20 mouse cellular contexts compared by ENCODE assay signal in the genomic region with DNA sequence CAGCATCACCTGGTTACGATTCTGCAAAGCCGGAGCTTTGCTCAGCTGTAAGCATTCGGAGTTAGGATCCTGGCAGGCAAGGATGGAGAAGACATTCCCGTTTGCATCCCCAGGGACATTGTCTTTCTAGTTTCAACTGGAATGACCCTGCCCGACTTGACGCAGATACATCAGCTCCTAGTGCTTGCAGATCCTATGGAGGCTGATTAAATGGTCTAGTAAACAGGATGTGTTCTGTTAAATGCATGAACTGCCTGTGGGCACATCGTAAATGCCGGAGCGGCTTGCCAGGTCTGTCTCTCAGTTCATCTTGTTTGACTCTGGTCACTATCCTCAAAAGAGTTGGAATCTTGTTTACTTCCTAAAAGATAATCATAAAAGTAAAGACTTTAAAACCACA. TPM values are rescaled to one million over a fixed set of nuclear protein-coding genes. Genes with fewer than 3 reads are reported as not detected.
DNase-seq lines count a peak whose midpoint lies in the region; ATAC-seq and TF ChIP-seq lines count a peak whose summit lies in the region.
"Had no signal": no experiment of that assay in that cellular context is flagged by ENCODE, and none has a peak within 500 bp of the region (broad histone marks: within the 10 kb centered on the region; RNA-seq: fewer than 3 reads in every experiment).

No protein-coding gene starts in this region.

- peak overlapping the region; percentile 67 for H3K4me3 ChIP-seq in gastrocnemius, adult 2 months
- peak overlapping the region; percentile 16 for H3K4me3 ChIP-seq in kidney, adult 2 months (ENCODE audit: insufficient read depth, low read depth, low read length)
- H3K4me3 ChIP-seq in liver, postnatal 0 days (ENCODE audit: low read depth, low read length) = no peak overlapping the region
- H3K4me3 ChIP-seq: forebrain, embryonic 12.5 days; heart, embryonic 12.5 days; hindbrain, embryonic 12.5 days; liver, embryonic 12.5 days had no signal

- peak overlapping the region; percentile 89 for H3K27ac ChIP-seq in gastrocnemius, adult 2 months
- H3K27ac ChIP-seq in kidney, adult 2 months (ENCODE audit: insufficient read depth, low read depth, low read length) = 0 out of 2 replicates have a peak overlapping the region, but pooled peaks have one; percentile 4
- H3K27ac ChIP-seq in liver, postnatal 0 days (ENCODE audit: low read depth) = peak overlapping the region; percentile 3; the same call in 1 of the 2 replicates
- H3K27ac ChIP-seq: forebrain, embryonic 12.5 days; hindbrain, embryonic 12.5 days; liver, embryonic 12.5 days had no signal

- no peaks in the 10 kb centered on the region for H3K4me1 ChIP-seq in kidney, adult 2 months (ENCODE audit: control insufficient read depth, insufficient read depth, low read length)
- H3K4me1 ChIP-seq in liver, postnatal 0 days (ENCODE audit: insufficient read depth) = peaks cover 9% of the 10 kb centered on the region; the same call in 1 of the 2 replicates
- H3K4me1 ChIP-seq: forebrain, embryonic 12.5 days; hindbrain, embryonic 12.5 days had no signal

- H3K36me3 ChIP-seq in kidney, adult 2 months (ENCODE audit: control insufficient read depth, insufficient read depth, low read length) = no peaks in the 10 kb centered on the region
- no peaks in the 10 kb centered on the region for H3K36me3 ChIP-seq in liver, postnatal 0 days (replicated peaks; ENCODE audit: insufficient read depth, low read length)
- H3K36me3 ChIP-seq: forebrain, embryonic 12.5 days; heart, embryonic 12.5 days; hindbrain, embryonic 12.5 days; liver, embryonic 12.5 days had no signal

- DNase-seq in gastrocnemius, adult 2 months = no peak
- no peak for DNase-seq in gastrocnemius, adult 18-20 months (ENCODE audit: low spot score)
- no peak for DNase-seq in kidney, adult 2 months
- no peak for DNase-seq in kidney, postnatal 36 days
- DNase-seq in liver, postnatal 0 days = no peak
- DNase-seq in liver (no peak), ES-CJ7 (ENCODE audit: low read depth, low spot score) (peak; percentile 15)
- no peak for DNase-seq in urinary bladder, adult 2 months (ENCODE audit: low spot score)
- DNase-seq: adrenal gland, postnatal 25 days; cerebellum, adult 11-12 months; cerebellum, postnatal 14 days; gastrocnemius, postnatal 25 days; kidney, adult 18-20 months; right cerebral cortex, postnatal 4 days; thymus, adult 2 months had no signal

- no peak overlapping the region for H3K4me2 ChIP-seq in liver, postnatal 0 days (ENCODE audit: low read depth, low read length)
- H3K4me2 ChIP-seq: forebrain, embryonic 12.5 days; heart, embryonic 12.5 days; hindbrain, embryonic 12.5 days; liver, embryonic 12.5 days had no signal

- no peak for TF ChIP-seq POLR2A in kidney, adult 2 months (IDR thresholded peaks at IDR 0.05; ENCODE audit: low read depth, low read length)

- no peak for TF ChIP-seq CTCF in gastrocnemius, adult 2 months (IDR thresholded peaks at IDR 0.05)
- no peak for TF ChIP-seq CTCF in kidney, adult 2 months (conservative IDR thresholded peaks at IDR 0.05; ENCODE audit: insufficient read depth, insufficient read length, low read depth, low read length)
- no peak for TF ChIP-seq CTCF in liver, postnatal 0 days (IDR thresholded peaks at IDR 0.05; ENCODE audit: low read depth)

- intact Hi-C loops in gastrocnemius, adult 2 months (cut with DNase I) = loop anchor here (2.0 kb wide), 1 partner anchor 29 kb away; no protein-coding TSS in a partner anchor

- ATAC-seq in liver, postnatal 0 days = no peak
- ATAC-seq: liver, embryonic 12.5 days had no signal

- WGBS in kidney, adult 2 months = 41% methylated on average over 9 of the region's 9 CpGs
- WGBS in liver, postnatal 0 days (ENCODE audit: insufficient replicate concordance) = 74% methylated on average over 9 of the region's 9 CpGs

- H3K9ac ChIP-seq in liver, postnatal 0 days (replicated peaks) = no peak overlapping the region
- H3K9ac ChIP-seq: forebrain, embryonic 12.5 days; heart, embryonic 12.5 days; hindbrain, embryonic 12.5 days; liver, embryonic 12.5 days had no signal

- H3K27me3 ChIP-seq in kidney, adult 2 months (replicated peaks; ENCODE audit: control insufficient read depth, insufficient read depth, low read length) = no peaks in the 10 kb centered on the region
- H3K27me3 ChIP-seq in liver, postnatal 0 days (ENCODE audit: insufficient read depth, low read length) = no peaks in the 10 kb centered on the region
- H3K27me3 ChIP-seq: forebrain, embryonic 12.5 days; heart, embryonic 12.5 days; hindbrain, embryonic 12.5 days; liver, embryonic 12.5 days had no signal

- TF ChIP-seq EP300 in liver, postnatal 0 days (IDR thresholded peaks at IDR 0.05; ENCODE audit: low read depth) = no peak

- H3K9me3 ChIP-seq in liver, postnatal 0 days (ENCODE audit: low read length) = 0 out of 2 replicates have a peak, but pooled peaks cover 2% of the 10 kb centered on the region
- H3K9me3 ChIP-seq: forebrain, embryonic 12.5 days; heart, embryonic 12.5 days; hindbrain, embryonic 12.5 days; liver, embryonic 12.5 days had no signal

RNA-seq across cellular contexts. Expression of a gene that starts 31.9 kb away (rescaled TPM):
- total RNA-seq in gastrocnemius, adult 2 months (2021) = 10 to 100 TPM; 78.8 to 85.4 TPM
- 10 to 100 TPM; 58.1 to 66.3 TPM for total RNA-seq in gastrocnemius, adult 18-20 months (2021)
- polyA plus RNA-seq in kidney, adult 2 months (2012; rRNA removed) = 35.5 and 41.7 TPM in 2 replicates
- 2.5 and 3.5 TPM in 2 replicates for polyA plus RNA-seq in liver, postnatal 0 days (2015; fragmentation: Nextera tagmentation; extraction: Ambion mirVana)
- 18.7 and 26.3 TPM in 2 replicates for polyA plus RNA-seq in urinary bladder, adult 2 months (2012; rRNA removed)
- total RNA-seq: MEL had no signal

Comparison
In these comparisons a context has a peak if more than half of its experiments do, and no peak if none do; other contexts are left out.
1. H3K27ac ChIP-seq: peak in every context shown above with its lines; median percentile 89 in gastrocnemius, adult 2 months; 4 in kidney, adult 2 months; 3 in liver, postnatal 0 days.